Mouse (Mus musculus): ENCODE data around the gene Aunip.

The Aunip gene

DNA sequence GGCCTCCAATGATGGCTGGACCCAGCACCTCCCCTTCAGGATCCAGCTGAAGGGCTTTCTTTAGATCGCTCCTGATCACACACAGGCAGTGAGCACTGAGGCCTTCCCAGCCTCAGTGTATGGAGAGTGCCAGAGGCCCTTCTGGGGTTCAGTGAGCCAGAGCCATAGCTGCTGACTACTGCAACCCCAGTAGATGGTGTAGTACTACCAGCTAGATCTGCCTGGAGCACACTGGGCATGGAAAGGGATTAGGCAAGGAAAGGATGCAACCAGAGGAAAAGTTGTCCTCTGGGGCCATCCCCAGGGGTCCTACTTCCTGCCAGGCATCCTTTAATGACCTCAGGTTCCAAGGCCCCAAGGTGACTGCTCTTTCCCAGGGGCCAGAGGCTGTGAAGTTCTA, 42.8 kb downstream of the Aunip start:
- no peak for DNase-seq (ENCODE audit: low read depth, low spot score)

GRCm38 (mm10) chr4:134555956-134556580, 45.3 kb downstream of the Aunip start:
- DNase-seq (ENCODE audit: low read depth, low spot score): no peak

DNA sequence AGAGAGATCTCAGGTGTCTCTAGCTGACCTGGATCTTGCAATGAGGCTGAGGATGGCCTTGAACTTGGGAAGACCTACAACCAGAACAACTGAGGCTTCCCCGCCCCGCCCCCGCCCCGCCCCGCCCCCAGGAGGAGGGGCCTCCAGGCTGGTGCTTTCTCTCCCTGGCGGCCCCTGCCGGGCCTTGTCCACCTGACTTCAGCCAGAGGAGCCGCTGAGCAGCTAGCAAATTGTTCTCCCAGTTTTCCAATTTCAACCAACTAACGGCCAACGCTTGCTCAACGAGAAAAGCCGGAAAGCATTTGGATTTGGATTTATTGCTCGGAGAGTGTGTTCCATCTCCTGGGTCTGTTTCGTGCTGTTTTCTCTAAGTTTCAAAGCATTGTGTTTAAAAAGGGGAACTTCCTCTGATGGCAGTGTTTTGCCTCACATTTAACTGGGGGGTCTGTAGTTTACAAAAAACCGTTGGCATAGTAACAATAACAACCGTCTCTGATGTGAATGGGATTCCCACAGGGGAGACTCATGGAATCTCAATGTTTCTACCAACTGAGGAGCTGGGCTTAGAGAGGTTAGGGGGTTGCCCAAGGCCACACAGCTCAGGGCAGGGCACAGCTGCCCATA, 46.9 kb downstream of the Aunip start:
- DNase-seq (ENCODE audit: low read depth, low spot score): no peak

DNA sequence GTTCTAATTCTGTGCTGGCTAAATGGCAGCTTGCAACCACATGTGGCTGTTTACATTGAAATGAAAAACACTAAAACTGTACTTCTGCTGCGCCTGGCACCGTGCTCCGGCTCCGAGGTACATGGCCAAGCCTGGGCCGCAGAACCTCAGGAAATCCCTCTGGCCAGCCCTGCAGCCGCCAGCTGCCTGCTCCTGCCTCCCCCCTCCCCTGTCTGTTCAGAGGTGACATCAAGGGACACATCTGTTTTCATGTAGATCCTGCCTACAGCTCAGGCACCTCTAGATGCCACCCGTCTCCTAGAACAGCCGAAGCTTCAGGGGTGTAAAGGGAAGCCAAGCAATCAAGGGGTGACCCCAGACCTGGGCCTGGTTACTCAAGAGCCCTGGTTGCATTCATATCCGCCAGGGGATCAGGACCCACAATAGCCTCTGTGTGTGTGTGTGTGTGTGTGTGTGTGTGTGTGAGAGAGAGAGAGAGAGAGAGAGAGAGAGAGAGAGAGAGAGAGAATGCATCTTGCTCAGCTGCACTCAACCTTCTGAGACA, 47.8 kb downstream of the Aunip start:
- DNase-seq (ENCODE audit: low read depth, low spot score): no peak

GRCm38 (mm10) chr4:134559154-134559553, 48.4 kb downstream of the Aunip start:
- no peak for DNase-seq (ENCODE audit: low read depth, low spot score)

DNA sequence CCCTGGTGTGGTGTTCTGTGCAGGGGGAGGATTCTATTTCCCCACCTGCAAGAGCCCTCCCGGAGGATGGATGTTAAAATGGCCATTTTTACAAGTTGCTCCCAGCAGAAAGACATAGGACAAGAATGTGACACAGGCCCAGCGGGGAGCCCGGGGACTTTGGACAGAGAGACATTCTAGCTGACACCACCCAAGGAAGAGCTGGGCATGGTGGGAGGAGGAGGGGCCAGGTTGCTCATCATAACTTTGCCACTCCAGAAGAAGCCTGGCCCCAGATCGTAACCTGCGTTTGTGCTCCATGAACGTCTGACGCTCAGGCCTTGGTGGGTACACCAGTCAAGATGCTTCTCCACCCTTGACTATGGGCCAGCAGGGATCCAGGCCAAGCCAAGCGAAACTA, 49.9 kb downstream of the Aunip start:
- DNase-seq (ENCODE audit: low read depth, low spot score): no peak

GRCm38 (mm10) chr4:134562014-134562413, 51.2 kb downstream of the Aunip start:
- DNase-seq (ENCODE audit: low read depth, low spot score): no peak

DNA sequence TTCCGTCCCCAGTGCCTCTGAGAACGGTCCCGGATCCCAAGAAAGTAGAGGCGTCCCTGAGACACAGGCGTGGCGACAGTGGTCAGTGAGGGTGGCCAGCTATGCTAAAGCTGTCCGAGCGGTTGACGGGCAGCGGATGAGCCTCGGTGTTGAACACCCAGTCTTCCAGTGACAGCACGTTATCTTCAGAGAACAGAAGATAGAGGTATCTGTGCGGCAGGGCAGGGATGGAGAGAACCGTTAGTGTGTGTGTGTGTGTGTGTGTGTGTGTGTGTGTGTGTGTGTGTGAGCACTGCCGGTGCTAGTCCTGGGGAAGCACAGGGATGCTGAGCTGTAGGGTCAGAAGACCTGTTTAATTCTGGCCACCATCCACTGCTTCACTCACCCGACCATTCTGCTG, 52.8 kb downstream of the Aunip start:
- DNase-seq (ENCODE audit: low read depth, low spot score): no peak

GRCm38 (mm10) chr4:134564093-134564492, 53.3 kb downstream of the Aunip start:
- no peak for DNase-seq (ENCODE audit: low read depth, low spot score)

- DNase-seq (ENCODE audit: low read depth, low spot score): no peak
These were observed 56.8 kb downstream of the Aunip start for GRCm38 (mm10) chr4:134567377-134568226.

GRCm38 (mm10) chr4:134569205-134569604, 58.4 kb downstream of the Aunip start:
- DNase-seq (ENCODE audit: low read depth, low spot score): no peak

- no peak for DNase-seq (ENCODE audit: low read depth, low spot score)
These were observed 59.0 kb downstream of the Aunip start for GRCm38 (mm10) chr4:134569831-134570230.

GRCm38 (mm10) chr4:134570704-134571451, 60.1 kb downstream of the Aunip start:
- no peak for DNase-seq (ENCODE audit: low read depth, low spot score)

DNA sequence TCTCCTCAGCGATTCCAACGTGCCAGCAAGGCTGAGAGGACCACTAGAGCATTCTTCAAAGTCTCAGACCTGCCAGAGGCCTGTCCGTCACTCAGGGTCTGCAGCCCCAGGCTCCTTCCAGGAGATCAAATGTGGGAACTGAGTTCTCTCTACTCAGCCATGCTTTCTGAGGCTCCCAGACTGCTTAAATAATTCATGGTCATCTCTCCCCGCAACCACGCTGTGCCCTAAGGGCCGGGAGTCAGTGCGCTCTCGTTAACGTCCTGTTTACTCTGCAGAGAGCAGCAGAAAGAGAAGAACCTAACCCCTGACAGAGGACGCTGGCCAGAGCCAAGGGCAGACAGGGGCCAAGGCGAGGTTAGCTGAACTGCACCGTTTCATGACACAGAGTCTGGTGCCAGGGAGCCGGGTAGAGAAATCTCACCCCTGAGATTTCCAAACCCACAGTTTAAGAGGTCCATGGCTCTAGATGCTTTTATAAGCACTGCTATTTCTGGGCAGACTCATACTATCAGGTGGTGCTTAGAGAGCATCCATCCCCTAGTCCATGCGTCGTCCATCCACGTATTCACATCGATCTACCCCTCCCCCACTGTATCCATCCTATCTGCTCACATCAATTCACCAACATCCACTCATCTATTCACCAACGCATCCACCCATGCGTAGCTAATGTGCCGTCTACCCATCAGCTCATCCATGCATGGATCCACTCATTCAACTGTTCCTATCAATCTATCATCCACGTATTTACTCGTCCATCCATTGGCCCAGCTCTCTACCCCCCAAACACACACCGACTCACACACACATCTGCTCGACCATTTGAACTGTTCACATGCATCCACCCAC, 61.9 kb downstream of the Aunip start:
- DNase-seq (ENCODE audit: low read depth, low spot score): no peak
